Mouse (Mus musculus) lung, adult 18-20 months (tissue): Measurements from ENCODE around the gene C2cd4a.

Experiments used
- DNase-seq, 2 experiments: peaks; one replicate each; pipeline ENCODE4 v3.0.0; 2022; ENCODE audit warnings: mixed read lengths in 2 of 2

Gene C2cd4a

DNA sequence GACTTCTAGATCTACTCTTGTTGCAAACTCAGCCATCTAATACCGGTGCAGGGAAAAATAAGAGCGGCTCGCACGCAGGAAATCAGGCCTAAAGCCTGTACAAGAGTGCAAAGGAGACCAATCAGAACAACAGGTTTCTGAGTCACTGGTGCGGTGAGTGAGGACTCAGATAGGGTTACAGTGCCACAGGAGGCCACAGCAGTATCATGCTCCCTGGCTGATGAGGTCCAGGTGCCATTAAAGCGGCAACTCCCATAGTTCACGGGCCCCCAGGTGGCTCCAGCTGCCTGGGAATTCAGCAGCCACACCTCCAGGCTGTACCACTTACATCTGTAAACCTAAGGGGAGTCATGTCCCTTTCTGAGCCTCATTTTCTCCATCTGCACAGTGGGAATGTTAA lies 45.8 kb downstream of the C2cd4a start:
- no peak for DNase-seq

DNA sequence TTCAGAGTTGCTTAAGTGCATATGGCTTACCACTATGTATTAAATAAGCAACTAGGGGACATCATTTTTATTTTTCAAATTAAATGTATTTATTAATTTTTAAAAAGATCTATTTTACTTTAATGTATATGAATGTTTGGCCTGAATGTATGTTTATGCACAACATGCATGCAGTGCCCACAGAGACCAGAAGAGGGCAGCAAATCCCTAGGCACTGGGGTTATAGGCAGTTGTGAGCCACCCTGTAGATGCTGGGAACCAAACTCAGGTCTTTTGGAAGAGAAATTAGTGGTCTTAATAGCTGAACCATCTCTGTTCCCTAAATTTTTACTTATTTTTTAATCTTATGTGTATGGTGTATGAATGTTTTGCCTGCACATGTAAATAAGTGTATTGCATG lies 48.2 kb downstream of the C2cd4a start:
- DNase-seq = no peak

DNA sequence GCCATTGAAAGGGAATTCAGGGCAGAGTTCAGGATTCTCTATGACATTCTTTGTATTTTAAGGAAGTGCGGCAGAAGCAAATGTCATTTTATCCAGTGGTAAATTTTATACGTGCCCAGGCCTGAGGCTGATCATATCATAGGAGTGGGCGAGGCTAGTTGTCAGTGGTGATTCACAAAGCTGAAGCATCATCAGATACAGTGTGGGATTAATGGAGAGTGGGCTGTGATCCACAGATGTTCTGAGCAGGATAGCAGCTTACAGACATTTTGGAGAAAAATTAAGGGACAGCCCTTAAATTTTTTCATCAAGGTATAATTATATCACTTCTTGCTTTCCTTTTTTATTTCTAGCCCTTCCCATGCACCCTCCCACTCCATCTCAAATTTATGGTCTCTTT lies 48.7 kb downstream of the C2cd4a start:
- DNase-seq = no peak

DNA sequence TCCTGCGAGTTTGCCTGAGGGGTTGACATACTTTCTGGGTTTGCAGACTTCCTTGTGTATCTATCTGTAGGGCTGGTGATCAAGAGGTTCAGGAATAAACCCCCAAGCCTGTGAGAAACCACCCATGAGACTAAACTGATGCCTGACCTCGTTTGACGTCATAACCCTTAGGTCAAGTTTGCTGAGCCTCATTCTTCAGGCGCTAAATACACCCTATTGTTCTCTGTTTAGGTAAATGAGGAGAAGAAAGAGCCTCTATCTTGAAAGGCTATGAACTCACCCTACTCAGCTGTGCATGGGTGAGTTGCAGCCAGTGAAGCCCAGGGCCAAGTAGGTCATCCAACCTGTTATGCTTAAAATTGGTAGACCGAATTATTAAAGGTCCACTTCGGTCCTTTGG lies 49.3 kb downstream of the C2cd4a start:
- DNase-seq = peak in 1 of 2 experiments; percentile 29
